ENCODE assay signal across 9 mouse cellular contexts in genomic region chr2:105682011-105682501, GRCm38 (mm10). TPM values are rescaled to one million over a fixed set of nuclear protein-coding genes. Genes with fewer than 3 reads are reported as not detected.
A peak's percentile ranks its signal among the peaks of the same experiment; 100 is the strongest.
DNase-seq lines count a peak whose midpoint lies in the region; ATAC-seq and TF ChIP-seq lines count a peak whose summit lies in the region.
"Had no signal": no experiment of that assay in that cellular context is flagged by ENCODE, and none has a peak within 500 bp of the region (broad histone marks: within the 10 kb centered on the region; RNA-seq: fewer than 3 reads in every experiment).

No protein-coding gene starts in this region.

- H3K27me3 ChIP-seq in CH12.LX (replicated peaks) (peaks cover 15% of the 10 kb centered on the region), G1E (ENCODE audit: insufficient read depth, low read length) (no peaks in the 10 kb centered on the region)
- H3K27me3 ChIP-seq in forebrain, embryonic 10.5 days (ENCODE audit: poor library complexity, severe bottlenecking) = peaks cover 98% of the 10 kb centered on the region
- peaks cover 96% of the 10 kb centered on the region for H3K27me3 ChIP-seq in kidney, embryonic 15.5 days

- H3K4me2 ChIP-seq in CH12.LX (ENCODE audit: insufficient read depth, low read depth, poor library complexity, severe bottlenecking) = peak overlapping the region; percentile 73
- H3K4me2 ChIP-seq in kidney, embryonic 15.5 days = no peak overlapping the region

- no peaks in the 10 kb centered on the region for H3K79me2 ChIP-seq in CH12.LX (replicated peaks; ENCODE audit: control insufficient read depth, extremely low read depth, insufficient read depth, poor library complexity, severe bottlenecking)

- no peak for TF ChIP-seq EP300 in CH12.LX (IDR thresholded peaks at IDR 0.05; ENCODE audit: low read length)

- no peak for TF ChIP-seq RAD21 in CH12.LX (IDR thresholded peaks at IDR 0.05; ENCODE audit: low read depth, low read length)

- WGBS in forebrain, embryonic 10.5 days = under 1% methylated on average over 23 of the region's 23 CpGs
- WGBS in kidney, embryonic 15.5 days = under 1% methylated on average over 23 of the region's 23 CpGs

- DNase-seq in CH12.LX (ENCODE audit: extremely low read depth) = no peak
- peak; percentile 54 for DNase-seq in G1E (ENCODE audit: low spot score)
- DNase-seq in forebrain, embryonic 10.5 days (ENCODE audit: extremely low spot score, low spot score) = no peak
- no peak for DNase-seq in urinary bladder, adult 18-20 months (ENCODE audit: low spot score in 2 of 2)
- no peak for DNase-seq in left cerebral cortex, postnatal 14 days (ENCODE audit: low spot score in 2 of 2)

- TF ChIP-seq CTCF in CH12.LX (conservative IDR thresholded peaks at IDR 0.05 in 1 of 2, IDR thresholded peaks at IDR 0.05 in 1 of 2; ENCODE audit: low read depth in 2 of 2, low read length in 2 of 2) = no peak
- TF ChIP-seq CTCF in G1E (IDR thresholded peaks at IDR 0.05; ENCODE audit: low read depth, low read length) = no peak

- H3K4me3 ChIP-seq in CH12.LX (replicated peaks in 1 of 3; ENCODE audit: low read depth in 2 of 3, low read length in 2 of 3, poor library complexity in 1 of 3) (peak overlapping the region in 1 of 3 experiments; percentile 33), G1E (ENCODE audit: low read depth, low read length) (peak overlapping the region; percentile 65; the same call in 1 of the 2 replicates)
- H3K4me3 ChIP-seq in forebrain, embryonic 10.5 days = peak overlapping the region; percentile 88
- H3K4me3 ChIP-seq in kidney, embryonic 15.5 days (replicated peaks) = no peak overlapping the region

- ATAC-seq in G1E (ENCODE audit: extremely low read depth, insufficient number of reproducible peaks, low FRiP score, poor library complexity, severe bottlenecking) = peak; percentile 41
- ATAC-seq in megakaryocyte progenitor cell, adult 5-6 weeks (replicated peaks; ENCODE audit: poor library complexity) = 0 out of 2 replicates have a peak, but pooled peaks have one; percentile 18
- no peak for ATAC-seq in inflammation-experienced regulatory T-cells, adult 6 months
- ATAC-seq in kidney, embryonic 15.5 days (replicated peaks; ENCODE audit: low FRiP score) = no peak

- in situ Hi-C loops in CH12.LX (cut with MboI; ENCODE audit: low pct_ligation_motif_present, low pct_unique_long_range_greater_than_20kb, low sequenced_read_pairs) = no loop called here

- intact Hi-C loops in left cerebral cortex, postnatal 14 days (cut with DNase I) = loop anchor here (10.0 kb wide), 1 partner anchor 513 kb away; no protein-coding TSS in a partner anchor

- peak overlapping the region; percentile 57; the same call in 1 of the 2 replicates for H3K9ac ChIP-seq in CH12.LX (ENCODE audit: insufficient read depth, low read depth)
- no peak overlapping the region for H3K9ac ChIP-seq in kidney, embryonic 15.5 days

- H3K9me3 ChIP-seq in CH12.LX (replicated peaks; ENCODE audit: low read length) (no peaks in the 10 kb centered on the region), G1E (replicated peaks) (no peaks in the 10 kb centered on the region)
- no peaks in the 10 kb centered on the region for H3K9me3 ChIP-seq in forebrain, embryonic 10.5 days
- H3K9me3 ChIP-seq in kidney, embryonic 15.5 days (replicated peaks) = no peaks in the 10 kb centered on the region

- H3K4me1 ChIP-seq in CH12.LX (ENCODE audit: control insufficient read depth in 1 of 2, insufficient read depth in 2 of 2) (no peaks in the 10 kb centered on the region), G1E (ENCODE audit: insufficient read depth, low read depth, low read length) (peaks cover 65% of the 10 kb centered on the region)
- peaks cover 91% of the 10 kb centered on the region for H3K4me1 ChIP-seq in forebrain, embryonic 10.5 days
- H3K4me1 ChIP-seq in kidney, embryonic 15.5 days = peaks cover 9% of the 10 kb centered on the region; the same call in 1 of the 2 replicates

- dilution Hi-C loops in CH12.LX (cut with MboI; ENCODE audit: extremely low pct_ligation_motif_present, extremely low pct_unique_long_range_greater_than_20kb, low sequenced_read_pairs) = no loop called here

- TF ChIP-seq POLR2A in CH12.LX (IDR thresholded peaks at IDR 0.05; ENCODE audit: low read depth, low read length) = no peak

- H3K36me3 ChIP-seq in CH12.LX (replicated peaks in 1 of 2; ENCODE audit: control insufficient read depth in 1 of 2, insufficient read depth in 1 of 2, low read length in 1 of 2) (no peaks in the 10 kb centered on the region), G1E (replicated peaks) (peaks cover 62% of the 10 kb centered on the region)
- peaks cover 60% of the 10 kb centered on the region for H3K36me3 ChIP-seq in forebrain, embryonic 10.5 days (replicated peaks)
- H3K36me3 ChIP-seq in kidney, embryonic 15.5 days = no peaks in the 10 kb centered on the region

- no peak overlapping the region for H3K27ac ChIP-seq in CH12.LX (ENCODE audit: insufficient read depth, low read depth)
- peak overlapping the region; percentile 99 for H3K27ac ChIP-seq in forebrain, embryonic 10.5 days
- no peak overlapping the region for H3K27ac ChIP-seq in kidney, embryonic 15.5 days
- H3K27ac ChIP-seq: kidney, postnatal 0 days had no signal

TF ChIP-seq in CH12.LX, 34 proteins besides CTCF, POLR2A, EP300 and RAD21:
- TF ChIP-seq E2F4 (IDR thresholded peaks at IDR 0.05; ENCODE audit: insufficient replicate concordance, low read depth, low read length) = no peak
- no peak for TF ChIP-seq JUN (IDR thresholded peaks at IDR 0.05; ENCODE audit: insufficient read depth, low read depth, low read length)
- TF ChIP-seq MXI1 (IDR thresholded peaks at IDR 0.05; ENCODE audit: low read depth, low read length) = no peak

RNA-seq across cellular contexts. Expression of gene Pax6, which starts 13.4 kb away (rescaled TPM):
- 0.30 and 0.34 TPM in 2 replicates for total RNA-seq in CH12.LX (2012; rRNA removed)
- not detected in 2 replicates for total RNA-seq in CH12.LX (2014; rRNA removed)
- polyA plus RNA-seq in CH12.LX (2012; ENCODE audit: insufficient read length, low read depth) = 0.17 TPM in 1 of 2 replicates, not detected in the other
- total RNA-seq in G1E (2014; fragmentation: Nextera tagmentation) = 98.2 and 117 TPM in 2 replicates
- 67.3 and 71.0 TPM in 2 replicates for total RNA-seq in G1E (2017)
- polyA plus RNA-seq in G1E (2012) = 36.4 and 37.9 TPM in 2 replicates
- polyA plus RNA-seq in forebrain, embryonic 10.5 days (2016; fragmentation: Nextera tagmentation; extraction: Ambion mirVana) = 76.8 and 79.6 TPM in 2 replicates
- not detected in 2 replicates for total RNA-seq in megakaryocyte progenitor cell, adult 5-6 weeks (2015)
- total RNA-seq in megakaryocyte progenitor cell, adult 5-6 weeks (2017) = not detected in 2 replicates
- under 1 TPM in 2 of 3 experiments, not detected in 1; 0.20 to 0.67 TPM for polyA plus RNA-seq in inflammation-experienced regulatory T-cells, adult 6 months (2017; shearing (Covaris generic))
- 1 to 10 TPM; 5.2 to 8.1 TPM for total RNA-seq in left cerebral cortex, postnatal 14 days (2021)
- polyA plus RNA-seq in kidney, embryonic 15.5 days (2015; fragmentation: Nextera tagmentation; extraction: Ambion mirVana) = 0.18 and 0.19 TPM in 2 replicates

Comparison
In these comparisons a context has a peak if more than half of its experiments do, and no peak if none do; other contexts are left out.
1. ATAC-seq: peak in G1E (single experiment) and megakaryocyte progenitor cell, adult 5-6 weeks (single experiment); none in inflammation-experienced regulatory T-cells, adult 6 months (single experiment) and kidney, embryonic 15.5 days (single experiment).
2. RNA of gene Pax6, which starts 13.4 kb away (polyA plus RNA-seq): 76.8 to 79.6 TPM in forebrain, embryonic 10.5 days and 36.4 to 37.9 TPM in G1E; 0.20 to 0.67 TPM in inflammation-experienced regulatory T-cells, adult 6 months, 0.18 to 0.19 TPM in kidney, embryonic 15.5 days and 0.17 TPM in CH12.LX; every median in the first group is over 10 times any median in the second.